Mouse (Mus musculus) stomach, postnatal 0 days (tissue): Measurements from ENCODE around the gene Cpeb4. TPM values are rescaled to one million over a fixed set of nuclear protein-coding genes. Genes with fewer than 3 reads are reported as not detected.

Experiments
- ATAC-seq: fragments of 200-750 bp; cut with Nextera tagmentation; 2 replicates; pipeline ENCODE4 v1.8.0; 2017; ENCODE audit not compliant: low FRiP score, low TSS enrichment
- DNase-seq: peaks from one replicate; pipeline ENCODE4 v3.0.0-alpha.2; 2016; ENCODE audit warnings: low spot score
- H3K27ac ChIP-seq: fragments of 300-500 bp; sonication (generic); replicated peaks from 2 replicates; pipeline ENCODE4 v1.5.1; 2014; ENCODE audit warnings: mild to moderate bottlenecking, control low read depth
- H3K27me3 ChIP-seq: fragments of 300-500 bp; sonication (generic); 2 replicates; pipeline ENCODE4 v1.6.1; 2014; ENCODE audit warnings: low read length; ENCODE audit not compliant: control insufficient read depth, insufficient read depth
- H3K36me3 ChIP-seq: fragments of 300-500 bp; sonication (generic); 2 replicates; pipeline ENCODE4 v1.6.1; 2014; ENCODE audit warnings: low read length, mixed read lengths; ENCODE audit not compliant: control insufficient read depth, insufficient read depth
- H3K4me1 ChIP-seq: fragments of 300-500 bp; sonication (generic); replicated peaks from 2 replicates; pipeline ENCODE4 v1.6.1; 2014; ENCODE audit warnings: antibody characterized with exemption; ENCODE audit not compliant: control insufficient read depth, insufficient read depth
- H3K4me2 ChIP-seq: fragments of 300-500 bp; sonication (generic); replicated peaks from 2 replicates; pipeline ENCODE4 v1.6.1; 2014; ENCODE audit warnings: low read depth, mild to moderate bottlenecking, control low read depth, moderate library complexity
- H3K4me3 ChIP-seq: fragments of 300-500 bp; sonication (generic); 2 replicates; pipeline ENCODE4 v1.5.1; 2014; ENCODE audit warnings: low read depth, low read length, control low read depth
- H3K9ac ChIP-seq: fragments of 300-500 bp; sonication (generic); 2 replicates; pipeline ENCODE4 v1.6.1; 2014; ENCODE audit warnings: mild to moderate bottlenecking, low read length, control low read depth, mixed read lengths
- H3K9me3 ChIP-seq: fragments of 300-500 bp; sonication (generic); 2 replicates; pipeline ENCODE4 v1.6.1; 2016; ENCODE audit warnings: low read length; ENCODE audit not compliant: control insufficient read depth
- CTCF ChIP-seq: IDR thresholded peaks from 2 replicates; pipeline ENCODE4 v1.5.1; 2016; ENCODE audit warnings: antibody characterized with exemption, low read depth, mild to moderate bottlenecking, moderate library complexity
- EP300 ChIP-seq: optimal IDR thresholded peaks from 2 replicates; pipeline ENCODE3; 2016; ENCODE audit warnings: antibody characterized with exemption
- WGBS: fragments of 180-500 bp; shearing (Covaris S2); extraction: QIAGEN DNeasy Blood & Tissue Kit; methylation state at CpG from one replicate; pipeline ENCODE4 v1.1.7; 2014; 5-methylcytosine and 5-hydroxymethylcytosine counted together
- polyA plus RNA-seq: library from polyadenylated mRNA; unstranded; fragments of >200 nt; fragmentation: Nextera tagmentation; extraction: Ambion mirVana; gene quantifications from 2 replicates; pipeline ENCODE4 v1.2.1, GENCODE M21; 2015

Gene Cpeb4
- polyA plus RNA-seq, 1 experiment from 2014 or later, result 5.7 TPM

DNA sequence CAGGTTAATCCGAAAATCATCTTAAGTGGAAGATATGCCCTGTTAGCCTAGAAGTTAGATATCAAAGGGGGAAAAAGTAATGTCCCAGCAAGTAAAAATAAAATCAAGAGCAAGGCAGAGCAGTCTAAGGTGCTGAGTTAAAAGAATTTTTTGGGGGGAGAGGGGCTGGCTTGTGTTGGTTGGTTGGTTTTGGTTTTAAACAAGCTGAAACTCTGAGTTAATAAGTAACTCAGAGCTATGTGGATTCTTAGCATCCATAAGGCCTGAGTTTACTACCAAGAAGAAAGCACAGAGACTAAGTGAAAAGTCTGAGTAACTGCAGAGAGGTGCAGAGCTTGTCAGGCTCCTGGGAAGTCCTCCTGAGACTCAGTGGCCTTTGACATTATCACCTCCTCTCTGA lies 16.2 kb downstream of the Cpeb4 start:
- TF ChIP-seq CTCF (no peak), EP300 (no peak)
- Histone ChIP-seq H3K27me3 (no peaks in the 10 kb centered on the region), H3K36me3 (no peaks in the 10 kb centered on the region), H3K4me3 (no peak overlapping the region), H3K4me2 (no peak overlapping the region), H3K27ac (no peak overlapping the region), H3K9ac (no peak overlapping the region), H3K9me3 (no peaks in the 10 kb centered on the region), H3K4me1 (no peaks in the 10 kb centered on the region)
- DNase-seq, result no peak
- no peak for ATAC-seq
- WGBS, result 66% methylated on average over 1 of the region's 1 CpGs

DNA sequence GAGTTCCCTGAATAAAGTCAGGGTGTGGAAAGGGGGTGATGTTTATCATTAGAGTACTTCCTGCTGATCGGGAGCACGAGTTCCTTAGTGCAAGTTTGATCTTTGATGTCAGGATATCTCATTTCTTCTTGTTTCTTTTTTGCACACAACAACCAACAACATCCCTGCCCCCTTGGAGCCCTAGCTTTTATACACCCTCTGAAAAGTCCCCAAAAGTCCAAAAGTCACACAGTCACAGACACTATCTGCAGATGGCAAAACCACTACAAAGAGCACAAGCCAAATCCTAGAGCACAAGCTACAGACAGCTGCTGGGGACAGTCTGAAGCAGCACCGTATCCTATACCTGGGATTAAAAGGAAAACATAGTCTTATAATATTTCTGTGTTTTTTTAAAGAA lies 20.1 kb downstream of the Cpeb4 start:
- Histone ChIP-seq H3K27ac (no peak overlapping the region), H3K4me2 (no peak overlapping the region), H3K9me3 (no peaks in the 10 kb centered on the region), H3K9ac (no peak overlapping the region), H3K4me3 (no peak overlapping the region), H3K4me1 (no peaks in the 10 kb centered on the region), H3K27me3 (no peaks in the 10 kb centered on the region), H3K36me3 (no peaks in the 10 kb centered on the region)
- ATAC-seq, result no peak
- WGBS, result 46% methylated on average over 3 of the region's 3 CpGs
- TF ChIP-seq CTCF, result no peak
- TF ChIP-seq EP300, result no peak
- no peak for DNase-seq

DNA sequence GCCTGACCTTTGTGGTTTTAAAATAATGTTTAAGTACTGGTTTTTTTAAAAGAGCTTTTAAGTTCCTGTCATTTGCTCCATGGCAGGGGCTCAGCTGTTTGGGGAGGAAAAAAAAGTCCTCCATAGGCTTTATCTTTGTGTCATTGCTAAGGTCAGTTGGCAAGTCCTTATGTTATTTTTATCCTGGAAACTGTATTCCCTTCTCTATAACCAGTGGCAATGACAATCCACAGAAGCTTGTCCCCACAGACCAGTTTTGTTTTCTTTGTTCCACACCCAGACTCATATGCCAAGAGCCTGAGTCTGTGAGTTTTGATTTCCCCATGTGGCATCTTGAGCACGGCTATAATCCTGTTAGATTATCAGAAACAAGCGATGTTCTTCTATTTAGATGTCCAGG lies 21.6 kb downstream of the Cpeb4 start:
- no peaks in the 10 kb centered on the region for H3K36me3 ChIP-seq
- no peaks in the 10 kb centered on the region for H3K27me3 ChIP-seq
- TF ChIP-seq CTCF (no peak), EP300 (no peak)
- no peak overlapping the region for H3K9ac ChIP-seq
- no peak overlapping the region for H3K4me2 ChIP-seq
- 59% methylated on average over 2 of the region's 2 CpGs for WGBS
- H3K4me3 ChIP-seq, result no peak overlapping the region
- H3K27ac ChIP-seq, result no peak overlapping the region
- H3K4me1 ChIP-seq, result no peaks in the 10 kb centered on the region
- ATAC-seq (no peak), DNase-seq (no peak)
- no peaks in the 10 kb centered on the region for H3K9me3 ChIP-seq

DNA sequence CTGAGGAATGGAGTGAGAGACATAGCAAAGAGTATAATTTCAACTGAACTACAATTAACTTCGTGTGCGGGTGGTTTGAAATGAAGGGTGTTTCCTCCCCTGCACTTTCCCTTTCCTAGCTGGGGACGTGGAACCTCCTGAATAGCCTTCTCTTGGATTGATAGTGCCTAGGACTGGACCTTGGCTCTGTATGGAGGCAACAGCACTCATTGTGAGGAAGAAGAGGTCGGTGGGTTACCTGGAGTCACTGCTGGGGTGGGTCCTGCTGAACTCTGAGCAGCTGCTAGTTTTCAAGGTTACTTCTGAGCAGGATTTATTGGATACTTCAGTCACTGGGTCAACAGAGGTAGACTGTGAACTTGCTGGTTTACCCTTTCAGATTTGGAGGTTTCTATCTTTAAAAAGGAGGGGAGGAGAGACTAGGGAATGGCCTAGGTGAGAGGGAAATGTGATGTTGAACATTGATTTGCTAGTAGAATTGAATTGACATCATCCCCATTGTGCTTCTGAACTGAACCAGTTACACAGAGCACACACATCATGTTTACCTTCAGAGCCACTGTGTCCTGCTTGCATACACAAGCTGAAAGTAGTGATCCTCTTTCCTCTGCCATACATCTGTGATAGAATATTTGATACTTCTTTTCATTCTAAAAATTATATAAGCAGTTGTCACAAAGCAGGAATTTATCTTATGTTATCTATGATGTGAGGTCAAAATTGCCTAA lies 24.2 kb downstream of the Cpeb4 start:
- no peak for TF ChIP-seq EP300
- TF ChIP-seq CTCF, result no peak
- H3K27me3 ChIP-seq, result no peaks in the 10 kb centered on the region
- 58% methylated on average over 4 of the region's 4 CpGs for WGBS
- H3K36me3 ChIP-seq, result no peaks in the 10 kb centered on the region
- no peak overlapping the region for H3K4me2 ChIP-seq
- no peak overlapping the region for H3K9ac ChIP-seq
- H3K9me3 ChIP-seq, result no peaks in the 10 kb centered on the region
- no peak for DNase-seq
- no peaks in the 10 kb centered on the region for H3K4me1 ChIP-seq
- no peak overlapping the region for H3K4me3 ChIP-seq
- no peak overlapping the region for H3K27ac ChIP-seq
- ATAC-seq, result no peak

DNA sequence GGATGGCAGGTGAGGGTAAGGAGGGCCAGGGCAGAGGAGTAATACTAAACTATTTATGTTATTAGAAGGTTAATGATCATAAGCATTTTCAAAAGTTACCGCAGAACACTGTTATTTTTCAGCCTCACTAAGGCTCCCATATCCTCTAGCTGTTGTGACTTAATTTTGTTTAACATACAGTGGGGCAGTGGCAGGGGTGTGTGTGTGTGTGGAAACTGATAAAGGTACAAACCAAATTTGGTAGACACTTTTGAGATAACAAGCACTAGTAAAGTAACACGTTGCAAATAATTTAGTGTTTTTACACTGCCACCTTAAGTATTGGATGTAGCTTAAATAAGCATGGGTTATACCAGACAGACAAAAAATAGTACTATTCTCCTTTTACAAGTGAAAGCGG lies 24.9 kb downstream of the Cpeb4 start:
- no peaks in the 10 kb centered on the region for H3K4me1 ChIP-seq
- no peaks in the 10 kb centered on the region for H3K9me3 ChIP-seq
- no peaks in the 10 kb centered on the region for H3K27me3 ChIP-seq
- no peak overlapping the region for H3K4me2 ChIP-seq
- no peak overlapping the region for H3K9ac ChIP-seq
- WGBS, result 70% methylated on average over 3 of the region's 3 CpGs
- no peak overlapping the region for H3K27ac ChIP-seq
- no peak overlapping the region for H3K4me3 ChIP-seq
- TF ChIP-seq CTCF (no peak), EP300 (no peak)
- DNase-seq, result no peak
- no peaks in the 10 kb centered on the region for H3K36me3 ChIP-seq
- ATAC-seq, result no peak

DNA sequence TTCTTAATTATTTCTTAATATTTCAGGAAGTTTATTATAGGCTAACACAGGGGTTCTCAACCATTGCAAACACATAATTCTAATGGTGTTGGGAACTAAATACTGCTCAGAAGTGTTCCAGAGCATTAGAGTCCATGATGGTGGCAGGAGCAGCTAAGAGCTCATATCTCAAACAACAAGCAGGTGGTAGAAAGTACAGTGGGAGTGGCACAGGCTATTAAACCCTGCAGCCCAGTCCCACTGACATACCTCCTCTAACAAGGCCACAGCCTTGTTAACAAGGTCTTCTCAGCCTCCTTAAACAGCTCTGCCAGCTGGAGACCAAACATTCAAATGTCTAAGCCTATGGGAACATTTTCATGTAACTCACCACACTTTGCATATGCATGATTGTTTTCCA lies 27.2 kb downstream of the Cpeb4 start:
- Histone ChIP-seq H3K9ac (no peak overlapping the region), H3K4me1 (no peaks in the 10 kb centered on the region), H3K9me3 (no peaks in the 10 kb centered on the region), H3K4me2 (no peak overlapping the region), H3K4me3 (no peak overlapping the region), H3K27ac (no peak overlapping the region), H3K27me3 (no peaks in the 10 kb centered on the region), H3K36me3 (no peaks in the 10 kb centered on the region)
- no peak for DNase-seq
- no peak for TF ChIP-seq CTCF
- no peak for TF ChIP-seq EP300
- no peak for ATAC-seq
